Mouse (Mus musculus): ENCODE data around the gene Mosmo.

GRCm38 (mm10) chr7:120634711-120635361 lies 42.6 kb upstream of the Mosmo start, which contains the start of gene Uqcrc2:
- TF ChIP-seq POLR2AphosphoS5 (IDR thresholded peaks at IDR 0.05; ENCODE audit: insufficient replicate concordance, low read depth, low read length): no peak
- 0 out of 2 replicates have a peak, but pooled peaks have one; percentile 32 for TF ChIP-seq CTCF (IDR thresholded peaks at IDR 0.05; ENCODE audit: low read depth, low read length)
- no peak for TF ChIP-seq GATA1 (IDR thresholded peaks at IDR 0.05; ENCODE audit: borderline replicate concordance, low read length)

Measured in G1E (cell line).